Mouse (Mus musculus) adrenal gland, postnatal 25 days (tissue): ENCODE results near the gene Mrpl4. TPM values are rescaled to one million over a fixed set of nuclear protein-coding genes. Genes with fewer than 3 reads are reported as not detected.
A peak's percentile ranks its signal among the peaks of the same experiment; 100 is the strongest.
"Not testable (repeated sequence)": the region's sequence is repeated elsewhere in the genome, so short reads cannot be mapped to it uniquely, and the experiment has no call there.

Experiments used
- DNase-seq: peaks from one replicate; pipeline ENCODE4 v3.0.0; 2021; ENCODE audit warnings: mixed read lengths
- total RNA-seq: library from RNA; stranded (reverse); gene quantifications from 2 replicates; pipeline ENCODE4 v1.2.3, GENCODE M21; 2021

The Mrpl4 gene
- total RNA-seq, 1 experiment from 2014 or later = 113 TPM

GRCm38 (mm10) chr9:20986952-20987686, 15.4 kb upstream of the Mrpl4 start:
- no peak for DNase-seq

GRCm38 (mm10) chr9:20987953-20988352, 14.6 kb upstream of the Mrpl4 start:
- no peak for DNase-seq

GRCm38 (mm10) chr9:20990861-20991260, 11.7 kb upstream of the Mrpl4 start:
- DNase-seq = peak; percentile 26

DNA sequence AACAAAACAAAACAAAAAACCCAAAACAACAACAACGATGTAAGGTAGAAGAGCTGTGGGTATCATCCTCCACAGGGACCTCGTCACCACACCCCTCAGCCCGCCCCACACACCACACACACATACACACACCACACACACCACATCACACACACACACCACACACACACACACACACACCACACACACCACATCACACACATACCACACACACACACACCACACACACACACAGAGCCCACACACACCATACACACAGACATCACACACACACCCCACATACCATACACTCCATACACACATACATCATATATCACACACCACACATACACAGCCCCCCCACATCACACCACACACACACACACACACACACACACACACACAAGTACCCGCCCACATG, 11.0 kb upstream of the Mrpl4 start:
- no peak for DNase-seq

DNA sequence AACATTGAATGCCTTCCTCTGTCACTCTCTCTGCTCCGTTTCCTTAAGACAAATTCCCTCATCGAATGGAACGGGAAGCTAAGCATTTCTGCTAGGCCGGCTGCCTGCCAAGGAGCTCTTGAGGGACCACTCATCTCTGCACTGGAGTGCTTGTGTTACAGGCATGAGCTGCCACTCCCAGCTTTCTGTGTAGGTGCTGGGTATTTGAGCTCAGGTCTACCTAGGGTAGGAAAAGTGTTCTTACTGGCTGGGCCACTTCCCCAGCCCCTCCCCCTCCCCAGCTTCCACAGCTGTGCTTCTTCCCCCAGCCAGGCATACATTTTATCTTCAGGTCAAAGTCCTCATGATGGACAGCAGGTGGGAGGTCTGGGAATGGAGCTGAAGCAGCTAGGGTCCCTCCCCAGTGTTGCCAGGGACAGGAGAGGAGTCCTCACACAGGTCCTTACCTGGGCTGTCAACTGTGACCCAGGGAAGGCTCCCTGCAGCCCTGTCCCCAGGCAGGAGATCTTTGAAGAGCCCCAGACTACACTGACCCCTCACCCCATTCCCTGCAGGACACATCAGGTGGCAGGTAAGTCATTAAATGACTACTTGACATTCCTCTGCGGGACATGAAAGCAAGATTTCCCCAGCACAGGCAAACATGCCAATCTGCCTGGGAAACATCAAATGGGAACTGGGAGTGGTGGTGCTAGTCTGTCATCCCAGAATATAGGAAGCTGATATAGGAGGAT, 9.2 kb upstream of the Mrpl4 start:
- no peak for DNase-seq

DNA sequence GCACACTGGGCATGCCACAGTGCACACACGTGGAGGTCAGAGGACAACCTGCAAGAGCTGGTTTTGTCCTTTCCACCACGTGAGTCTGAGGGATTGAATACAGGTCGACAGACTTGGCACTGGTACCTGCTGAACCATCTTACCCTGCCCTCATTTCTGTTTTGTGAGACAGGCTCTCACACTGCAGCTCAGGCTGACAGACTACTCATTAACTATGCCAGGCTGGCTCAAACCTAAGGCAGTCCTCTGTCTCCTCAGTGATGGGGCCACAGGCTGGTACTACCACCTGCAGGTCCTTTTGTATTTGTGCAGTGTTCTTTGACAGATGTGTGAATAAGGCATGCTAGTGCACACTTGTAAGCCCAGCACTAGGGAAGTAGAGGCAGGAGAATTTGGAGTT, 7.5 kb upstream of the Mrpl4 start:
- no peak for DNase-seq

- no peak for DNase-seq
These were observed 5.5 kb upstream of the Mrpl4 start for GRCm38 (mm10) chr9:20997065-20997464.

DNA sequence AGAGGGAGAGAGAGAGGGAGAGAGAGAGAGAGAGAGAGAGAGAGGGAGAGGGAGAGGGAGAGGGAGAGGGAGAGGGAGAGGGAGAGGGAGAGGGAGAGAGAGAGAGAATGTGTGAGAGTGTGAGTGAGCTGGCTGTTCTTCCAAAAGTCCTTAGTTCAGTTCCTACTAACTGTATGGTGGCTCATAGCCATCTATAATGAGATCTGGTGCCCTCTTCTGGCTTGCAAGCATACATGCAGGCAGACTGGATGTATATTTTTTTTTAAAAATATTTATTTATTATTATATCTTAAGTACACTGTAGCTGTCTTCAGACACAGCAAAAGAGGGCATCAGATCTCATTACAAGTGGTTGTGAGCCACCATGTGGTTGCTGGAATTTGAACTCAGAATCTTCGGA, 4.2 kb upstream of the Mrpl4 start:
- DNase-seq = not testable (repeated sequence)

- no peak for DNase-seq
These were observed 1.7 kb upstream of the Mrpl4 start for GRCm38 (mm10) chr9:21000811-21001210.

GRCm38 (mm10) chr9:21001651-21002200, 812 bp upstream of the Mrpl4 start:
- DNase-seq = no peak

- DNase-seq = no peak
These were observed 290 bp upstream of the Mrpl4 start for GRCm38 (mm10) chr9:21002270-21002626.

GRCm38 (mm10) chr9:21007313-21007952, 4.9 kb downstream of the Mrpl4 start:
- no peak for DNase-seq

- no peak for DNase-seq
These were observed 5.5 kb downstream of the Mrpl4 start for GRCm38 (mm10) chr9:21008007-21008406.

- DNase-seq = no peak
These were observed 7.8 kb downstream of the Mrpl4 start for GRCm38 (mm10) chr9:21010362-21010761.

- not testable (repeated sequence) for DNase-seq
These were observed 8.5 kb downstream of the Mrpl4 start for GRCm38 (mm10) chr9:21010939-21011541.

GRCm38 (mm10) chr9:21011846-21012312, 9.3 kb downstream of the Mrpl4 start:
- no peak for DNase-seq

DNA sequence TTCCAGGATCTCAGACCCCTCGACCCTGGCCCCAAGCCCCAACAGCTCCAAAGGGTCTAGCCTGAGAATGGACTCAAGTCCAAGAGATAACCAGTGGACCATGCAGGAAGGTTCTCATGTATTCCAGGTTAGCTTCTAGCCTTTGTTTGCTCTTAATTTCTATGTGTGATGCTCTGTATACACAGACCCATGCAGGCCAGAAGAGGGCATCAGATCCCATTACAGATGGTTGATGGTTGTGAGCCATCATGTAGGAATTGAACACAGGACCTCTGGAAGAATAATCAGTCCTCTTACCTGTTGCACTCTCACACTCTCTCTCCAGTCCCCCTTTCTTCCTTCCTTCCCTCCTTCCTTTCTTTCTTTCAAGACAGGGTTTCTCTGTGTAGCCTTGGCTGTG, 9.8 kb downstream of the Mrpl4 start:
- no peak for DNase-seq

DNA sequence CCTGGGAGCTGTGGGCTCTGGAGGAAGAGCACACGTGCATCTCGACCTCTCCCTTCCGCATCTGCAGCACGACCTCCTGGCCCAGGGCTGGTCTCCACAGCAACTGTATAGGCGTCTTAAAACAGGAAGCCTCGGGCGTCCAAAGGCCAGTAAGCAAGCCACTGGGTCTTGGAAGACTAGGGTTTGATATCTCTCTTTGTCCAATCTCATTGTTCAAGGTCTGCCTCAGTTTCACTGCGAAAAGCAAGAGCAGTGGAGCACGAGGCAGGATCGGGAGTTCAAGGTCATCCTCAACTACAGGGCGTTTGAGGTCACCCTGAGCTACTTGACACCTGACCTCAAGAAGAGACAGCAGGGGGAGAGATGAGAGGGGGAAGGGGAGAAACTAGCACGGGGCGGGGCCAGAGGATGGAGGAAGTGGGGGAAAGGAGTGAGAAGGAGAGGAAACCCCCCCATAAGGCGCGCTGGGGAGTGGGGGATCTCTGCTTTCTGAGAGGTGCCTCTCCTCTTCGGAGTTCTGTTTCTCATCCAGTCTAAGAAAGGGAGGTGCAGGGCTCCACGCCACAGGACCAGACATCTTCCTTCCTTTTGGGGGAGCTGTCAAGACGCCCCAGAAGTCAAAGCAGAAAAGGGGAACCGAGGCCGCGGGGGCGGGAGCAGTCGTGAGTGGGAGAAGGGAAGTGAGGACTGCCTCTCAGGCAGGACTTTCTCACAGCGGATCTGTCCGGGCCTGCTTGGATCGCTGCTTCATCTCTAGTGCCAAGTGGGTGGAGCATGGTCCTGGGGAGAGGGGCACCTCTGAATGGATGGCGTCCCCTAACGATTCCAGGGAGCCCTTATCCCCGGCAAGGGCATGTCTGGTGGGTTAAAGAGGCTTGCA, 12.4 kb downstream of the Mrpl4 start:
- DNase-seq = no peak

- DNase-seq = peak; percentile 62
These were observed 13.1 kb downstream of the Mrpl4 start, which contains the start of gene Icam1 for GRCm38 (mm10) chr9:21015571-21016130. Gene Icam1 (plus strand): TSS chr9:21015985.

- no peak for DNase-seq
These were observed 14.0 kb downstream of the Mrpl4 start for GRCm38 (mm10) chr9:21016331-21017176.
